Mouse (Mus musculus) MN1 (cell line): ENCODE measurements around the gene Lhfpl2.
A peak's percentile ranks its signal among the peaks of the same experiment; 100 is the strongest.

Experiments used
- DNase-seq: peaks from one replicate; pipeline ENCODE4 v3.0.0-alpha.2; 2016; ENCODE audit warnings: low spot score

Lhfpl2 gene

GRCm38 (mm10) chr13:94140446-94140845, 82.8 kb downstream of the Lhfpl2 start:
- no peak for DNase-seq

DNA sequence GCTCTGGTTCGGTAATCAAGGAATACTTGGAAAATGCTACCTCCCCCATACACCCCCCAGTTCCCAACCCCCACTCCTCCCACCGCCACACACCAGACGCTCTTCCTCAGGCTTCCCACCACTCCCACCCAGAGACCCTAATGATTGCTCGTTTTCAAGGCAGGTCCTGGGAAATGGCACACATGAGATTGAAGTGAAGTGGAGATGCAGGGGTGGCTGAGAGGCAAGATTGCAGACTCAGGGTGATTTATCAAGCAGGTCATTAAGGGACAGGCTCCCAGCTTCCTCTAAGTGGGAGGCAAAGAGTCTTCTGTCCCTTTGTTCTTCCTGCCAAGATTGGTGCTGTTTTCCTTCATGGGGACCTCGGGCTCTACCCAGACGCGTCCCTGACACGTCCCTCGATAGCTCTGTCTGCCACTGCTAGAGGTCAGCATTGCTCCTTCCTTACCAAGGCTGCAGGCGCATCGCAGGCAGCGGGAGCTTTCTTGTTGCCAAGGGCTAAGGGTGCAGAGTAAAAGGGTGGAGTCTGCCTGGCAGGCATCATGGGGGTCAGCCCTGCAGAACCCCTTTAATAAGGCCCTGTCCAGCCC, 85.6 kb downstream of the Lhfpl2 start:
- DNase-seq = peak; percentile 72

DNA sequence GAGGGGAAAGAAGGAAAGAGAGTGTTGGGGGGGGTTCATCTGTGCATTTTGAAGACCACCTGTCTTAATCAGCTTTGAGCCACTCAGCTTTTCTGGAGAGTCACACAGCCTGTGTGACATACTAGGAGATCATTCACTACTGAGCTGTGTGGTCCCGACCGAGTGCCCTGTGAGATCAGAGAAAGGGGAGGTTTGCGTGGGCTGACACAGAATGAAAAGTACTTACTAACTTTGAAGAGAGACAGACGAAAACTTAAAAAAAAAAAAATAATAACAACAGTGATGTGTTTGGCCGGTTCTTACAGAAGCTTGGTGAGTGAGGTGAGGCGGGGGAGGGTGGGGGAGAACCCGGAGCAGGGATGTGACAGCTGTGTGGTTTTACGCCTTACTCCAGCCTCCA, 86.9 kb downstream of the Lhfpl2 start:
- no peak for DNase-seq

GRCm38 (mm10) chr13:94147257-94147656, 89.7 kb downstream of the Lhfpl2 start:
- DNase-seq = no peak

DNA sequence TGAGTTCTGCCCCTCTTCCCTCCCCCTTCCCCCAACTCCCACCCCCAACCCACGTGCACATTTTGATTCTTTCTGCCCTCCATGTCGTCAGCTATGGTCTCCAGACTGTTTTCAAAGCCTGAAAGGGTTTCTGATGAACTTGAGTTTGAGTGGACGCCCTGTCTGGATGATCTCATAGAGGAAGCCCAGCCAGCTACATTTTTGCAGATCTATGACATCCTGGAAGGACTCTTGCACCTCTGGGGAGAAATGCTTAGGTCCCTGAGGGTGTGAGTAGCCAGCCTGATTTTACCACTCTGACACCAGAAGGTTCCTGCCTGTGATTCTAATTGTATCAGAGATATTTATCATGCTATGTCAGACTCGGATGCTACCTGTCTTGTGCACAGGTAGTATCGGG, 91.4 kb downstream of the Lhfpl2 start:
- no peak for DNase-seq

DNA sequence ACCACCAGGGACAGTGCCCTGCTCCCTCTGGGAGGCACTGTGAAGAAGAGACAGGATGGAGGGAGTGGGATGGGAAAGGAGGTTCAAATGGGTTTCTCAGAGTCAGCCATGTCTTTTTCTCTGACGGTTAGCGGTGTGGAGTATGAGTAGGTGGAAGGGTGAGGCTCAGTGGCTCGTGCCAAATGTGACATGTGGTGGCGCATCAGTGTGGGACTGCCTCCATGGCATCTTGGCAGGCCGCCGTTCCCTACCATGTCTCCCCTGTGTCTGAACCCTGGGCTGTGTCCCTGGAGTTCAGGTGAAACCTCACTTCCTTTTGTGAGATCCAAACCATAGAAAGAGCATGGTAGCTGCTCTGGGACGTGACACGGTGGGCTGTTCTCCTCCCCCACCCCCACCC, 92.2 kb downstream of the Lhfpl2 start:
- no peak for DNase-seq

GRCm38 (mm10) chr13:94151308-94151707, 93.7 kb downstream of the Lhfpl2 start:
- no peak for DNase-seq

DNA sequence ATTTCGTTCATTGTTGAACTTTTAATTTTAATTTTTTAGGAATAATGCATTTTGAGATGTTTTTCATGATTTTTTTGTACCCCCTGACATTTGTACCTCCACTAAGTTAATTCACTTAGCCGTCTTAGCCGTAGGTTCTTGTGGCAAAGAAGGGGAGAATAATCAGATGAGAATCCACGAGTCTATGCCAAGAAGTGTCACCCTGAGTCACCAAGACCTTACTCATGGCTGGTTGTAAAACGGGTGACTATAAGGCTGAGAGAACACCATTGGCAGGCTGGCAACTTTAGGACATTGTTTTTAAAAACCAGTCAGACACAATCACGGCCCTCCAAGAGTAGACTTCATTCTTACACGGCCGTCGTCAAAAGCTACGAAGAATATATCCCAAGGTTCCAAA, 95.2 kb downstream of the Lhfpl2 start:
- no peak for DNase-seq

DNA sequence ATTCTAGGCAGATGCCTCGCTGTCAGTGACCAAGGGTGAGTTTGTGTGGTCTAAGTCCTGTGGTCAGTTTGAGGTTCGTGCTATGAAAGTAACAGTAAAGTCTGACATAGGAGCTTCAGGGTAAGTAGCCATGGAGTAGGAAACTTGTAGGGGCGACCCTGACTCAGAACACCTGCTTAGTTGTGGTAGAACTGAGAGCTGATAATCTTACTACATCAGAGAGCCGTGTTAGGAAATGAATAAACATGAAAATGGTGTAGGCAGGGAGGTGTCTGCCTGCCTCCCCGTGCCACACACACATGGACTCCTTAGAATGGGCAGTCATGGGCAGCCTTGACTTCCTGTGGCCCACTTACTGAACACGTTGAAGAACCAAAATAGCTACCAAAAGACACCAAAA, 96.1 kb downstream of the Lhfpl2 start:
- DNase-seq = no peak

GRCm38 (mm10) chr13:94154512-94155296, 97.1 kb downstream of the Lhfpl2 start:
- DNase-seq = no peak

DNA sequence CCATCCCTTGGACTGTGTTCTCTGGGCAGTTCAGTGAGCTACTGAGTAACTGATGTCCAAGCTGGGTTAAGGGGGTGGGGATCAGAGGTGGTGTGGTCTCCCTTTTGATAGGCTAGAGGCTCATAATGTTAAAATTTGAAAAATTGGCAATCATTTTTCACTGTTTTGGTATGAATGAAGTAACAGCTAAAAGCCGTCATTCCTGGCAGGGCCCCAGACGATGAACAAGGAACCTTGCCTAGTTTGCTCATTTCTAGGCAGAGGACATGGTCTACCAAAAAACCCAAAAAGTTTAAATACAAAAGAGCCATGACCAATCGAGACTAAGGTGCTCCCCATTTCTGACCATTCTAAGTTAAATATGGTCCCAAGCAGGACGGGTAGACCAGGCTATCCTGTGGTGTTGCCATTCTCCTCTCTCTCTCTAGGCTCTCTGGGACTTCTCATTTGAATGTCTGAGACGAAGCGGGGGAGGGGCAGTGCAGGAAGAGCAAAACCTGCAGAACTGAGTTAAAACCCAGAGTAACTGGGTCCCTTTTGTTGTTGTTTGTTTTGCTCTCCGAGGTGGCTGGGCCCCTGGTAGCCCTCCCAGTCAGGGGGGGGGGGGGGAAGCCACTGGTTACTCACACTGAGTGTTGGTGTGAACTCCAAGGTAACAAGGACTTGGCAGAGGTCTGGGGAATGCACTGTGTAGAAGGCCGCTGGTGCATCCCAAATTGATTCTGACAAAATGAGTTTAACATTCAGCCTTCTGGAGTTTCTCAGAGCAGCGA, 98.2 kb downstream of the Lhfpl2 start:
- peak; percentile 60 for DNase-seq

DNA sequence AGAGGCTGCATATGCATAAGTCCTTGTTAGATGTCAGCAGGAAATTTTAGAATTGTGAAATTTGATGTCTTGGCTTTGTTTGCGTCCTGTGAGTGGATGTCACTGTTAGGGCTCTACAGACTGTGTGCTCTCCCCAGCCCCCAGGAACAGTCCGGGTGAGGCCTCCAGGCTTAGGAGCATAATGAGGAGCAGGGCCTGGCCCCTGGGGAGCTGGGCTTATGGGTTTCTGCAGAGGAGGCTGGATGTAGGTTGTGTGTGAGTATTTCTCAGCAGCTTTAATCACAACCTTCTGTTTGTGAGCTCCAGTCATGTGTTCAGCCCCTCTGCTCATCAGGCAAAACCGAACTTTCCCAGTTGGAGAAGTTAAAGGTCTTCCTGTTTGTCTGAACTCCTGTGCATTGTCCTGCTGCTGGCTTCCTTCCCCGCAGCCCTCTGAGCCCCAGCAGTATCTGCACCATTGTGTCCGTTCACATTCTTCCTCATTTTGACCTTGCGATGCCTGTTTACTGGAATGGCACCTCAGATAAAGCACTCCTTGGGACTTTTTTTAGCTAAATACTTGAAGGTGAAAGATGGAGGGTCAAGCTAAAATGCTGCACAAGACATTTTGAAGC, 101.4 kb downstream of the Lhfpl2 start:
- no peak for DNase-seq

GRCm38 (mm10) chr13:94159478-94160220, 102.1 kb downstream of the Lhfpl2 start:
- DNase-seq = no peak

- DNase-seq = no peak
Observed at GRCm38 (mm10) chr13:94164501-94164900, 106.9 kb downstream of the Lhfpl2 start.

GRCm38 (mm10) chr13:94168319-94168718, 110.7 kb downstream of the Lhfpl2 start:
- no peak for DNase-seq

DNA sequence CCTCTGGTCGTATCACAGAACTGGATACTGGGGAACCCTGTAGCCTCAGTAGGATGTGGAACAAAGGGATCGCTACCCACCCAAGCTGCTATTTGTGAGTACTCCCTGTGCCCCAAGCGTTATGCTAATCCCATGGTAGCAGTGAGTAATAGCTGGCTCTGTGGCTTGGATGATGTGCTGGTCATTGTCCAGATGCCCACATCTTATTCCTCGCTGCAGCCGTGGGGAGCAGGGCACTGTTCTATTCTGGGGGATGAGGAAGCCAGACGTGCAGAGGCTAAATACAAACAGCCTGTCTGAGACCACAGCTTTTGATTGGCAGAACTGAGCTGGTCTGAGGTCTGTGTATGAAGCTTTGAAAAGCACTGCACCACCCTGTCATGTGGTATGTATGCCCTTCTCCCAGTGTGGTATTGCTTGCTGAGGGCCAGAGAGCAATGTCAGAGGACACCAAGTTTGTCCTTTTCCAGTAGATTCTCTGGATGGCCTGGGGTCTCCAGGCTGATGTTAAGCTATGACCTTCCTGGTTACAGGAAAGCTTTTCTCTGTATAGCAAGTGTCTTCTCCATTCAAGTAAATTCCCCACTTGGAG, 111.8 kb downstream of the Lhfpl2 start:
- peak; percentile 52 for DNase-seq

DNA sequence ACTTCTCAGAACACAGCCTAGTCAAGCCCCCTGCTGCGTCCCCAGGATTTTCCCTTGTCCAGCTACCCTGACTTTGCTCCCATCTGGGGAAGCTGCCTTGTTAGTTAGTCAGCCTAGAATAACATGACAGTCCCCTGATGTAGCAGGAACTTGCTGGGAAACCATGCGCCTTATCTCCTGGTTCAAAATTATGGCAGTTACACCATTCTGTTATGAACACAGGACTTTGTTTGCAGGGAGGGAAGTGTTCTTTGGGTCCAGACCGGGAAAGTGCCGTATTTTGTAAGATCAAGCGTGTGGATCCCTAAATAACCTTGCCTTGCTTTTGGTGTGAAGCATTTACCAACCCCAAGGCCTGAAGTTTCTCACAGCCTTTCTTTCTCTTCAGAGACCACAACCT, 114.0 kb downstream of the Lhfpl2 start:
- no peak for DNase-seq

GRCm38 (mm10) chr13:94172533-94173310, 115.1 kb downstream of the Lhfpl2 start:
- DNase-seq = no peak

DNA sequence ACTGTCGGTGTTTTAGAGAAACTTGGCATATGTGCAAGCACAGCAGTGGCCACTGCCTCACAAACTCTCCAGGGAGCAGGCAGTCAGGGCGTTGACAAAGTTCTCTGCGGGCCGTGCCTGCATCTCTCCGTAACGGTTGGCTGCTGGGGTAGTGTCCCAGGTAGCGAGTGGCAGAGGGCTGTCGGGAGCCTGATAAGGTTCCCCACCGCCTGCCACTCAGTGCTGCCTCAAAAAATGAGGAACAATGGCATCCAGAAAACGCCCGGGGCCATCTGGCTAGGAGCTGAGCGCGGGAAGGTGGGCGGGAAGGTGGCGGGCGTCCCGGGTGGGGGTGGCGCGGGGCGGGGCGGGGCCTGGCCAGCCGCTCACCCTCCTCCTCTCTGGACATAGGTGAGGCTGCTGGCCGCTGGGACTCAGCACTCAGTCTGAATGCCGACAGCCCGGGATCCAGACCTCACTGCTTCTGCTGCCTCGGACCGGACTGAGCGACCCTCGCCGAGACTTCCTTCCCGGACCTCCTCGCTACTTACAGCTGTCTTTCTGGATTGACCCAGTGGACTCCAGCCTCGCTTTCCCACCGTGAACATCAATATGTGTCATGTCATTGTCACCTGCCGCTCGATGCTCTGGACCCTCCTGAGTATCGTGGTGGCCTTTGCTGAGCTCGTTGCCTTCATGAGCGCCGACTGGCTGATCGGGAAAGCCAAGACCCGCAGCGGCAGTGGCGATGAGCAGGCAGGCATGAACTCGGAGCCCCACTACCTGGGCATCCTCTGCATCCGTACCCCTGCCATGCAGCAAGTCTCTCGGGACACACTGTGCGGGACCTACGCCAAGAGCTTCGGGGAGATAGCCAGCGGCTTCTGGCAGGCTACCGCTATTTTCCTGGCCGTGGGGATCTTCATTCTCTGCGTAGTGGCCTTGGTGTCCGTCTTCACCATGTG, 116.3 kb downstream of the Lhfpl2 start:
- peak; percentile 49 for DNase-seq
